Mouse (Mus musculus): ENCODE data around the gene Paqr7. TPM values are rescaled to one million over a fixed set of nuclear protein-coding genes. Genes with fewer than 3 reads are reported as not detected.

Gene Paqr7
- total and polyA plus RNA-seq, 3 experiments, result 0.19 to 2.4 TPM; not detected in 1

GRCm38 (mm10) chr4:134506713-134507112, 10.2 kb downstream of the Paqr7 start:
- no peak for DNase-seq (ENCODE audit: low read depth, low spot score)
- Histone ChIP-seq H3K4me3 (ENCODE audit: control insufficient read depth in 1 of 2, insufficient read depth in 1 of 2, low read depth in 2 of 2, low read length in 2 of 2) (no peak overlapping the region), H3K36me3 (ENCODE audit: control insufficient read depth in 1 of 2, insufficient read depth in 2 of 2, low read length in 2 of 2) (peaks cover 0 to 11% of the 10 kb centered on the region in 2 experiments; a peak in 2 of 4 replicates), H3K27me3 (ENCODE audit: control insufficient read depth in 1 of 2, insufficient read depth in 2 of 2, low read length in 2 of 2) (no peaks in the 10 kb centered on the region), H3K9ac (ENCODE audit: control insufficient read depth, low read depth, low read length, poor library complexity, severe bottlenecking) (no peak overlapping the region), H3K79me2 (ENCODE audit: control insufficient read depth, insufficient read depth, low read length, poor library complexity) (peaks cover 8% of the 10 kb centered on the region), H3K9me3 (replicated peaks; ENCODE audit: insufficient read depth, low read length) (no peaks in the 10 kb centered on the region), H3K4me1 (ENCODE audit: control insufficient read depth in 1 of 2, insufficient read depth in 2 of 2, low read length in 2 of 2) (peaks cover 8 to 24% of the 10 kb centered on the region in 2 experiments), H3K27ac (ENCODE audit: control insufficient read depth, low read depth, low read length) (no peak overlapping the region; the same call in 1 of the 2 replicates)
- TF ChIP-seq TAL1 (IDR thresholded peaks at IDR 0.05; ENCODE audit: low read length) (no peak), UBTF (IDR thresholded peaks at IDR 0.05; ENCODE audit: borderline replicate concordance, insufficient read depth, low read depth, low read length) (no peak), USF1 (IDR thresholded peaks at IDR 0.05; ENCODE audit: low read depth, low read length) (no peak), ZNF384 (IDR thresholded peaks at IDR 0.05; ENCODE audit: low read depth, low read length) (no peak), CTCF (IDR thresholded peaks at IDR 0.05 in 2 of 3, conservative IDR thresholded peaks at IDR 0.05 in 1 of 3; ENCODE audit: control insufficient read depth in 1 of 3, insufficient read depth in 1 of 3, low read depth in 2 of 3, low read length in 3 of 3, poor library complexity in 1 of 3, severe bottlenecking in 1 of 3) (no peak), EP300 (IDR thresholded peaks at IDR 0.05; ENCODE audit: low read depth in 1 of 2, low read length in 2 of 2) (no peak), BHLHE40 (IDR thresholded peaks at IDR 0.05; ENCODE audit: borderline replicate concordance, low read depth, low read length) (no peak), ZC3H11A (IDR thresholded peaks at IDR 0.05; ENCODE audit: low read depth, low read length) (no peak), ZKSCAN1 (IDR thresholded peaks at IDR 0.05; ENCODE audit: low read depth, low read length) (no peak)

- Histone ChIP-seq H3K9me3 (replicated peaks; ENCODE audit: insufficient read depth, low read length) (no peaks in the 10 kb centered on the region), H3K9ac (ENCODE audit: control insufficient read depth, low read depth, low read length, poor library complexity, severe bottlenecking) (no peak overlapping the region), H3K36me3 (ENCODE audit: control insufficient read depth in 1 of 2, insufficient read depth in 2 of 2, low read length in 2 of 2) (peaks cover 0 to 23% of the 10 kb centered on the region in 2 experiments; a peak in 3 of 4 replicates), H3K27me3 (ENCODE audit: control insufficient read depth in 1 of 2, insufficient read depth in 2 of 2, low read length in 2 of 2) (no peaks in the 10 kb centered on the region), H3K4me3 (ENCODE audit: control insufficient read depth in 1 of 2, insufficient read depth in 1 of 2, low read depth in 2 of 2, low read length in 2 of 2) (peak overlapping the region in 1 of 2 experiments; percentile 44; a peak in 1 of 4 replicates), H3K4me1 (ENCODE audit: control insufficient read depth in 1 of 2, insufficient read depth in 2 of 2, low read length in 2 of 2) (peaks cover 15 to 27% of the 10 kb centered on the region in 2 experiments), H3K79me2 (ENCODE audit: control insufficient read depth, insufficient read depth, low read length, poor library complexity) (peaks cover 23% of the 10 kb centered on the region), H3K27ac (ENCODE audit: control insufficient read depth, low read depth, low read length) (no peak overlapping the region)
- TF ChIP-seq SMC3 (IDR thresholded peaks at IDR 0.05; ENCODE audit: low read depth, low read length) (no peak), MEF2A (IDR thresholded peaks at IDR 0.05; ENCODE audit: extremely low read depth, insufficient replicate concordance, low read depth, low read length, poor library complexity, severe bottlenecking) (no peak), POLR2AphosphoS5 (IDR thresholded peaks at IDR 0.05; ENCODE audit: borderline replicate concordance, low read depth, low read length) (no peak), ZNF384 (IDR thresholded peaks at IDR 0.05; ENCODE audit: low read depth, low read length) (no peak), CTCF (IDR thresholded peaks at IDR 0.05 in 2 of 3, conservative IDR thresholded peaks at IDR 0.05 in 1 of 3; ENCODE audit: control insufficient read depth in 1 of 3, insufficient read depth in 1 of 3, low read depth in 2 of 3, low read length in 3 of 3, poor library complexity in 1 of 3, severe bottlenecking in 1 of 3) (no peak), POLR2A (IDR thresholded peaks at IDR 0.05; ENCODE audit: control insufficient read depth in 1 of 2, insufficient read depth in 1 of 2, low read depth in 1 of 2, low read length in 2 of 2, poor library complexity in 1 of 2) (no peak), MYB (IDR thresholded peaks at IDR 0.05; ENCODE audit: low read depth, low read length) (no peak), TAL1 (IDR thresholded peaks at IDR 0.05; ENCODE audit: low read length) (no peak), UBTF (IDR thresholded peaks at IDR 0.05; ENCODE audit: borderline replicate concordance, insufficient read depth, low read depth, low read length) (no peak), RCOR1 (IDR thresholded peaks at IDR 0.05; ENCODE audit: low read depth, low read length) (no peak), GABPA (IDR thresholded peaks at IDR 0.05; ENCODE audit: low read depth, low read length) (no peak), JUND (IDR thresholded peaks at IDR 0.05; ENCODE audit: low read depth, low read length) (no peak), ZC3H11A (IDR thresholded peaks at IDR 0.05; ENCODE audit: low read depth, low read length) (no peak), TBP (IDR thresholded peaks at IDR 0.05; ENCODE audit: low read depth, low read length) (no peak)
- no peak for DNase-seq (ENCODE audit: low read depth, low spot score)
Observed at GRCm38 (mm10) chr4:134510396-134510795, 13.9 kb downstream of the Paqr7 start.

Measured in MEL (cell line).